Mouse (Mus musculus) urinary bladder, postnatal 10 days (tissue): Measurements from ENCODE around the gene Clk1.
"Not testable (repeated sequence)": the region's sequence is repeated elsewhere in the genome, so short reads cannot be mapped to it uniquely, and the experiment has no call there.

Experiments used
- DNase-seq: peaks from one replicate; pipeline ENCODE4 v3.0.0; 2022; ENCODE audit warnings: low spot score

Gene Clk1

DNA sequence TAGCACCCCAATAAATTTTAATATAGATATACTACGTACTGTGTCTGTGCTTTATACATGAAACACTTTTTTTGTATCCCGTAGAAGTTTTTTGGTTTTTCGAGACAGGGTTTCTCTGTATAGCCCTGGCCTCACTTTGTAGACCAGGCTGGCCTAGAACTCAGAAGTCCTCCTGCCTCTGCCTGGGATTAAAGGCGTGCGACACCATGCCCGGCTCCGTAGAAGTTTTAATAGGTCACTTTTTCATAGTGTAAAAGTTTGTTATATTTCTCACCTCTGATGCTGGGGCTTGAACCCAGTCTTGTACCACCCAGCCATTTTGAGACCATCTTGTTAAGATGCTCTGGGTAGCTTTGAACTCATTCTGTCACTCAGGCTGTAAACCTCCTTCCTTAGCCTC, 16.5 kb downstream of the Clk1 start:
- DNase-seq = no peak

- no peak for DNase-seq
These were observed 20.1 kb downstream of the Clk1 start for GRCm38 (mm10) chr1:58403745-58404144.

DNA sequence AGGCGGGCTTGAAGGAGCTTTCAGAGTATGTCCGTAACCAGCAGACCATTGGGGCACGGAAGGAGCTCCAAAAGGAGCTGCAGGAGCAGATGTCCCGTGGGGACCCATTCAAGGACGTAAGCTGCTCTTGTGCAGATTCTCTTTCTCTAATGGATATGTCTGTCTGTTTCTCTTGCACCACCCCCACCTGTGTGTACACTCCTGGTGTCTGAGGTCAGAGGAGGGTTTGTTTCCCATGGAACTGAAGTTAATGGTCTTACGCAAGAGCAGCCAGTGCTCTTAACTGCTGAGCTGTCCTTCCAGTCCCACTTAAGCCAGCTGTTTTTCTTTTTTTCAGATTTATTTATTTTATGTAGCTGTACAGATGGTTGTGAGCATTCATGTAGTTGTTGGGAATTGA, 22.5 kb downstream of the Clk1 start:
- no peak for DNase-seq

DNA sequence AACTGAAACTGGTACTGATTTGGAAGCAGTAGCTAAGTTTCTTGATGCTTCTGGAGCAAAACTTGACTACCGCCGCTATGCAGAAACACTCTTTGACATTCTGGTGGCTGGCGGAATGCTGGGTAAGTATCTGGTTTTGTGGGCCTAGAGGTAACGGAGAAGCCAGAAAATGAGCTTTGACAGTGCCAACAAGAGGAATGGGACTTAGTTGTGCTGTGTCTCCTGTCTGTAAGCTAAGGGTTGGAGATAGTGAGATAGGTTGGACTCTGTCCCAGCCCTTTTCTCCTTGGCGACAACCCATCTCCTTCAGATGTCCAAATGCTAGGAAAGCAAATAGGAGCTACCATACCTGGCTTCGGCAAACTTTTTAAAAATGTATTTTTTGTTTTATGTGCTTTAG, 26.1 kb downstream of the Clk1 start:
- DNase-seq = no peak

- no peak for DNase-seq
These were observed 27.7 kb downstream of the Clk1 start for GRCm38 (mm10) chr1:58396179-58396578.

- no peak for DNase-seq
These were observed 28.5 kb downstream of the Clk1 start for GRCm38 (mm10) chr1:58395341-58395740.

DNA sequence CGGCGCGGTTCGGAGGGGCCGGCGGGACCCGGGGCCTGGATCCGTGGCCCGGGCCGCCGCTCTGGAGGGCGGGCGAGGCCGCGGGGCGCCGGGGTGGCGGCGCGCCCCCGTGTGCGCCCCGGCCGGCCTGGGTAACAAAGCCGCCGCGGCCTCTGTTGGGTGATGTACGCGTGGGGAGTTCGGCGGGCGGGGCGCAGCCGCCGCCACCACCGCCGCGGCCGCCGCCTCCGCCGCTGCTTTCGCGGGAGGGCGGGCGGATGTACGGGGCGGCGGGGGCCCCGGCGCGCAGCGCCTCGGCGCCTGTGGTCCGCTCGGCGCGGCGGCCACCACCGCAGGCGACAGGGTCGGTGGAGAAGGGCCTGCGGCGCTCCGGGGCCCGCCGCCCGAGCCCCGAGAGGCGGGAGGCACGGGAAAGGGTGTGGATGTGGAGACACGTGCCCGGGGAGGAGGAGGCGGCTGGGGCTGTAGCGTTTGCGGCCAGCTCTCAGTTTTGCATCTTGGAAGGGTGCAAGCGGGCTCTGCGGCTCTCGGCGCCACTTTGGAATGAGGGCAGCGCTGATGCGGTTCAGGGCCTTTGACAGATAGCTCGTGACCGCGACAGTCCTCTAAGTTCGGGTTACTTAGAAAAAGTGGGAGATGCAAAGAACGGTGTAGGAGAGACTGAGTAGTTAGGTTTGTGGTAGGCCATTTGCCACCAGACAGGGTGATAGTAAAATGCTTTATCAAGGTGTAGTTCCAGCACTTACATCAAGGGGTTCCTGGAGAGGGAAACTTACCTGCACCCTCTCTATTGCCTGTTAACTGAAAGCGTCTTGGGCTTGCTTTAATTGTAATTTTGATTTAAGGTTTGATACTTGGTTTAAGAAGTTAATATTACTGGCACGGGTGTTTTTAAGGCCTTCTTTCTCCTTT, 30.3 kb downstream of the Clk1 start:
- DNase-seq = peak; percentile 26

GRCm38 (mm10) chr1:58392652-58393283, 31.1 kb downstream of the Clk1 start, which contains the start of gene Bzw1:
Bzw1 (plus strand) TSS chr1:58392898.
- DNase-seq = peak; percentile 82

- DNase-seq = no peak
These were observed 31.6 kb downstream of the Clk1 start for GRCm38 (mm10) chr1:58392268-58392651.

GRCm38 (mm10) chr1:58391421-58392267, 32.2 kb downstream of the Clk1 start:
- no peak for DNase-seq

GRCm38 (mm10) chr1:58382586-58383281, 41.1 kb downstream of the Clk1 start:
- no peak for DNase-seq

DNA sequence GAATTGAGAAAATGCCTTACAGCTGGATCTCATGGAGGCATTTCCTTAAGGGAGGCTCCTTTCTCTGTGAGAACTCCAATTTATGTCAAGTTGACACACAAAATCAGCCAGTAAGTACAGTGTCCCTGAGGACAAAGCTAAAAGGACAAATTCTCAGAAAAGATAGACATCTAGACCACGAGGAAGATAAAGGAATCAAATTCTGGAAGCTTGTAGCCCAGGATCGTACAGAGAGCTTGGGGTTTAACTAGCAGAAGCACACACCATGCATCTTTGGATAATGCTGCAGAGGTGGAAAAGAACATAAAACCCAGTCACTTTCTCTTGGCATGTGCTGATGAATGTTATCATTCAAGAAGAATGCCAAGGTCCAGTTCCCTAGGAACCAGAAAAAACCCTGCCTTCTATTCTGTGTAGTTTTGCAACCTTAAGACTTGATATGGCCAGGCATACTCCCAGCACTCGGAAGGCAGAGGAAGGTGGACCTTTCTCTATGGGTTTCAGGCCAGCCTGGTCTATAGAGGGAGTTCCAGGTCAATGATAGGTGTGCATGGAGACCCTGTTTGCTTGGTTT, 48.2 kb downstream of the Clk1 start:
- DNase-seq = no peak

DNA sequence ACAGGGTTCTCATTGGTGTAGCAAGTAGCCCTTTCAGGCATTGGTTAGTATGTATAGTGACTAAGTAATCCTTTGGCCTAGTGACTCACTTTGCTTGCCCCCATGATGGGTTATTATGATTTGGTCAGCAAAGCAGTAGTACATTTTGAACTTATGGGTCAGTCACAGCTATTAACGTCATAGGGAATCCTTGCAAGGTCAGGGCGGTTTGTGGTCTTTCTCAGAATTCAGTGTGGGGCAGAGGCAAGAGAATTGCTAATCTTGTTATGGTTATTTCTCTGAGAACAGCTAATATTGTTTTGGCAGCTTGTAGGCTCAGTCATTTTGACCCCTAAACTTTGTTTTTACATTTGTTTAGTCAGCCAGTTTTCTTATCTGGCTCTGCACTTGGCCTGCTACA, 49.6 kb downstream of the Clk1 start:
- DNase-seq = not testable (repeated sequence)

- DNase-seq = no peak
These were observed 54.1 kb downstream of the Clk1 start for GRCm38 (mm10) chr1:58369716-58370115.

DNA sequence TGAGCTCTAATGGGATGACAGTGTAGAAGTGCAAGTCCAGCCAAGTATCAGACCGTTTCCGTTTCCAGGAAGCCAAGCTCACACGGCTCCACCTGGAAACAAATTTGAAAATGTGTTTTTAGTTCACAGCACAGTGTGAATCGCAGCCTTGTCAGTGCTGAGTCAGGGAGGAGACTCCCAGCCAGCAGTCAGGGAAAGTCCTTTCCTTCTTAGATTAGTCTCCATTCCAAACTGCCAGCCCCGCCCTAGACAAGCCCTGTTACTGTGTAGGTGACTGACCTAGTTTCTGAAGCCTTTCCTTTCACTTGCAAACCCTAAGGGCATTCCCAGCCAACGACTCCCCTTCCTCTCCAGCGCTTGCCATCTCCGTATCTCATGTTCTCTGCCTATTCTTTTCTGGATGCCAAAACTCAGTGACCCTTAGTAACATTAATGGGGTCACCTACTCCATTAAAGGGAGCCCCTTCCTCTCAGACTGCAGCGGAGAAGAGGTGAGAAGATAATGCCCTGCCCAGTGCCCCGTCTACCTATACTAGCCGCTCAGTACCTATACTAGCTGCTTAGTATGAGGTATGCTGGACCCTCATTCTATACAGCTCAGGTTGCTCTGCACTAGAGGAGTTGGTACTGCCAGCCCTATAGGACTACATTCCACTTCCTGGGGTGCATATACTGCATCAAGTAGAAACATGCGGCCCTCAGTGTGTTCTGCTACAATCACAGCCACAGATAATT, 57.0 kb downstream of the Clk1 start:
- no peak for DNase-seq

DNA sequence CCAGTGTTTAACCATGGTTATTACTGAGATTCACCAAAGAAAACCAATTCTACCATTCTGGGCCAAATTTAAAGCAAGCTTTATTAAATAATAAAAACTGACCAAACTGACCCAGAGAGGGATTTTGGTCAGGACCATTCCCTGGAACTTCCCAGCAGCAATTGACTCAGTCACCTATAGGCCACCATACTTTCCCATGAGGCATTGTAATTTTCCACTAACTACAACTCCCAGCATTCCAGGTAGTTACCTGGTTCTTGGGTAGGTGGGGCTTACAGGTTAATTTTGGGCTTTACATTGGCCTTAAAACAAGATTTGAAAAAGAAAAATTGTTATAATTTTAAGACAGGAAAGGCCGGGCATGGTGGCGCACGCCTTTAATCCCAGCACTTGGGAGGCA, 58.0 kb downstream of the Clk1 start:
- DNase-seq = no peak

- DNase-seq = no peak
These were observed 59.3 kb downstream of the Clk1 start for GRCm38 (mm10) chr1:58364551-58364950.

DNA sequence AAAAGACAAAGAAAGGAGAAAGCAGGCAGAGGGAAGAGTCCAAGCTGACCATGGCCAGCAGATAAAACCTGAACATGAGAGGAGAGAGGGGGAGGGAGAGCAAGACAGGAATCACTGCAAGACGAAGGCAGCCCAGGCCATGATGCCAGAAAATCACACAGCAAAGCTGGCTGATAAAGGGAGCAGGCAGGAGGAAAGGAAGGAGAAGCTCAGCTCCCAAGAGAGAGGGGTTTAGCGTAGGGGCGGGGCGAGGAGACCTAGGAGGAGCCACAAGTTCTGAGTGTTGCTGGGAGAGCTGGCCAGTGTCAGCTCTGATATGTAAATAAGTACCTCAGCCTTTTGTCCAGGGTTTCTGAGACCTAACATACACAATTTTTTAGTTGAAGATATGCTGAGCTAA, 61.6 kb downstream of the Clk1 start:
- no peak for DNase-seq
